Mouse (Mus musculus) cortical plate, adult 2 months (tissue): ENCODE results near the gene Cxcr3. TPM values are rescaled to one million over a fixed set of nuclear protein-coding genes. Genes with fewer than 3 reads are reported as not detected.

Source experiments
- H3K27ac ChIP-seq: fragments of 200-500 bp; 2 replicates; pipeline ENCODE4 v1.5.1; 2012; ENCODE audit warnings: low read length, control low read depth, inconsistent platforms; ENCODE audit not compliant: insufficient read depth
- H3K4me1 ChIP-seq: fragments of 200-500 bp; 2 replicates; pipeline ENCODE4 v1.6.1; 2011; ENCODE audit warnings: low read length; ENCODE audit not compliant: control insufficient read depth, insufficient read depth
- H3K4me3 ChIP-seq: fragments of 200-500 bp; 2 replicates; pipeline ENCODE4 v1.5.1; 2011; ENCODE audit warnings: mild to moderate bottlenecking, low read length, control low read depth; ENCODE audit not compliant: insufficient read depth
- CTCF ChIP-seq: fragments of 200-500 bp; IDR thresholded peaks from 2 replicates; pipeline ENCODE4 v1.5.1; 2011; ENCODE audit warnings: mild to moderate bottlenecking, control low read depth, low read length; ENCODE audit not compliant: insufficient read depth; ENCODE audit errors: extremely low read depth
- POLR2A ChIP-seq: fragments of 200-500 bp; IDR thresholded peaks from 2 replicates; pipeline ENCODE4 v1.6.1; 2011; ENCODE audit warnings: mild to moderate bottlenecking, low read length, control low read depth; ENCODE audit not compliant: insufficient read depth; ENCODE audit errors: extremely low read depth
- polyA plus RNA-seq: library from polyadenylated mRNA; depleted of rRNA; stranded (reverse); fragments of >200 nt; gene quantifications from 2 replicates; pipeline ENCODE4 v1.2.3, GENCODE M21; 2012; rRNA removed

Gene Cxcr3
- polyA plus RNA-seq, 1 experiment, result 0.13 TPM

GRCm38 (mm10) chrX:101737201-101737600 lies 3.1 kb upstream of the Cxcr3 start:
- Histone ChIP-seq H3K27ac (no peak overlapping the region), H3K4me1 (no peaks in the 10 kb centered on the region), H3K4me3 (no peak overlapping the region)
- TF ChIP-seq CTCF (no peak), POLR2A (no peak)

GRCm38 (mm10) chrX:101734981-101735380 lies 912 bp upstream of the Cxcr3 start:
- no peak for TF ChIP-seq POLR2A
- no peak for TF ChIP-seq CTCF
- H3K27ac ChIP-seq, result no peak overlapping the region

GRCm38 (mm10) chrX:101733288-101733687 lies 781 bp downstream of the Cxcr3 start:
- Histone ChIP-seq H3K4me1 (no peaks in the 10 kb centered on the region), H3K4me3 (no peak overlapping the region), H3K27ac (no peak overlapping the region)
- TF ChIP-seq CTCF (no peak), POLR2A (no peak)

More at GRCm38 (mm10) chrX:101734981-101735380, 912 bp upstream of the Cxcr3 start:
- H3K4me1 ChIP-seq, result no peaks in the 10 kb centered on the region
- H3K4me3 ChIP-seq, result no peak overlapping the region

- TF ChIP-seq CTCF (no peak), POLR2A (no peak)
- no peak overlapping the region for H3K27ac ChIP-seq
- no peak overlapping the region for H3K4me3 ChIP-seq
- no peaks in the 10 kb centered on the region for H3K4me1 ChIP-seq
Observed at GRCm38 (mm10) chrX:101732644-101733043, 1.4 kb downstream of the Cxcr3 start.

GRCm38 (mm10) chrX:101730010-101730409 lies 4.1 kb downstream of the Cxcr3 start:
- H3K4me1 ChIP-seq, result no peaks in the 10 kb centered on the region
- H3K27ac ChIP-seq, result no peak overlapping the region
- no peak overlapping the region for H3K4me3 ChIP-seq
- no peak for TF ChIP-seq CTCF
- no peak for TF ChIP-seq POLR2A

GRCm38 (mm10) chrX:101720401-101720800 lies 13.7 kb downstream of the Cxcr3 start:
- no peak overlapping the region for H3K4me3 ChIP-seq
- no peaks in the 10 kb centered on the region for H3K4me1 ChIP-seq
- TF ChIP-seq CTCF (no peak), POLR2A (no peak)
- H3K27ac ChIP-seq, result no peak overlapping the region

GRCm38 (mm10) chrX:101705111-101705510 lies 29.0 kb downstream of the Cxcr3 start:
- Histone ChIP-seq H3K4me3 (no peak overlapping the region), H3K4me1 (no peaks in the 10 kb centered on the region), H3K27ac (no peak overlapping the region)
- TF ChIP-seq CTCF (no peak), POLR2A (no peak)

GRCm38 (mm10) chrX:101698232-101698631 lies 35.8 kb downstream of the Cxcr3 start:
- Histone ChIP-seq H3K4me1 (no peaks in the 10 kb centered on the region), H3K4me3 (no peak overlapping the region), H3K27ac (no peak overlapping the region)
- TF ChIP-seq POLR2A, result no peak
- TF ChIP-seq CTCF, result no peak

GRCm38 (mm10) chrX:101697537-101697936 lies 36.5 kb downstream of the Cxcr3 start:
- TF ChIP-seq POLR2A (no peak), CTCF (no peak)
- Histone ChIP-seq H3K4me3 (no peak overlapping the region), H3K4me1 (no peaks in the 10 kb centered on the region)

GRCm38 (mm10) chrX:101695686-101696085 lies 38.4 kb downstream of the Cxcr3 start:
- TF ChIP-seq POLR2A, result no peak
- no peak overlapping the region for H3K27ac ChIP-seq
- H3K4me1 ChIP-seq, result no peaks in the 10 kb centered on the region
- no peak overlapping the region for H3K4me3 ChIP-seq

More at GRCm38 (mm10) chrX:101697537-101697936, 36.5 kb downstream of the Cxcr3 start:
- H3K27ac ChIP-seq, result no peak overlapping the region

Other genes starting within 250 kb of the Cxcr3 start
- gene Taf1, start 201.5 kb downstream of the Cxcr3 start, polyA plus RNA-seq, result 34.1 and 39.3 TPM in 2 replicates
- 301 and 326 TPM in 2 replicates for gene Ogt, start 94.2 kb downstream of the Cxcr3 start, polyA plus RNA-seq
- gene Gm4779, start 60.2 kb upstream of the Cxcr3 start, polyA plus RNA-seq, result 0.17 and 0.21 TPM in 2 replicates
- gene 8030474K03Rik, start 60.4 kb upstream of the Cxcr3 start, polyA plus RNA-seq, result not detected in 2 replicates
- gene Nhsl2, start 115.1 kb upstream of the Cxcr3 start, polyA plus RNA-seq, result 9.9 and 10.5 TPM in 2 replicates